Mouse (Mus musculus) olfactory bulb, adult 2 months (tissue): ENCODE measurements around the gene Ndufab1.

Experiments
- CTCF ChIP-seq: fragments of 200-500 bp; IDR thresholded peaks from 2 replicates; pipeline ENCODE4 v1.5.1; 2012; ENCODE audit warnings: low read depth, mild to moderate bottlenecking, low read length, moderate library complexity; ENCODE audit not compliant: insufficient read depth
- POLR2A ChIP-seq: fragments of 200-500 bp; IDR thresholded peaks from 2 replicates; pipeline ENCODE4 v1.6.1; 2012; ENCODE audit warnings: mild to moderate bottlenecking, low read depth, low read length, moderate library complexity; ENCODE audit not compliant: insufficient read depth

GRCm38 (mm10) chr7:122101747-122102244 is at the start of gene Ndufab1:
- peak; percentile 93 for TF ChIP-seq CTCF
- TF ChIP-seq POLR2A, result peak; percentile 37; the same call in 1 of the 2 replicates
